ENCODE assay signal across 26 mouse cellular contexts in genomic region chr1:39859213-39859612, GRCm38 (mm10). TPM values are rescaled to one million over a fixed set of nuclear protein-coding genes. Genes with fewer than 3 reads are reported as not detected.
DNase-seq lines count a peak whose midpoint lies in the region; ATAC-seq and TF ChIP-seq lines count a peak whose summit lies in the region.
"Had no signal": no experiment of that assay in that cellular context is flagged by ENCODE, and none has a peak within 500 bp of the region (broad histone marks: within the 10 kb centered on the region; RNA-seq: fewer than 3 reads in every experiment).

No protein-coding gene starts in this region.

- peak overlapping the region; percentile 73 for H3K27ac ChIP-seq in heart, embryonic 10.5 days
- no peak overlapping the region for H3K27ac ChIP-seq in kidney, postnatal 0 days
- H3K27ac ChIP-seq: embryonic facial prominence, embryonic 13.5 days; hindbrain, embryonic 15.5 days; limb, embryonic 15.5 days; macrophage; midbrain, embryonic 13.5 days; neural tube, embryonic 15.5 days had no signal

- no peaks in the 10 kb centered on the region for H3K9me3 ChIP-seq in heart, embryonic 10.5 days
- no peaks in the 10 kb centered on the region for H3K9me3 ChIP-seq in kidney, postnatal 0 days (replicated peaks; ENCODE audit: low read length)
- H3K9me3 ChIP-seq: embryonic facial prominence, embryonic 13.5 days; hindbrain, embryonic 15.5 days; limb, embryonic 15.5 days; midbrain, embryonic 13.5 days; neural tube, embryonic 15.5 days had no signal

- WGBS in heart, embryonic 10.5 days: 24% methylated on average over 6 of the region's 6 CpGs
- 12% methylated on average over 6 of the region's 6 CpGs for WGBS in kidney, postnatal 0 days

- no peaks in the 10 kb centered on the region for H3K36me3 ChIP-seq in heart, embryonic 10.5 days
- no peaks in the 10 kb centered on the region for H3K36me3 ChIP-seq in kidney, postnatal 0 days (ENCODE audit: insufficient read depth, low read length)
- H3K36me3 ChIP-seq: embryonic facial prominence, embryonic 13.5 days; hindbrain, embryonic 15.5 days; limb, embryonic 15.5 days; midbrain, embryonic 13.5 days; neural tube, embryonic 15.5 days had no signal

- H3K4me3 ChIP-seq in heart, embryonic 10.5 days: no peak overlapping the region
- no peak overlapping the region for H3K4me3 ChIP-seq in kidney, postnatal 0 days (replicated peaks; ENCODE audit: low read depth, low read length)
- H3K4me3 ChIP-seq: embryonic facial prominence, embryonic 13.5 days; hindbrain, embryonic 15.5 days; limb, embryonic 15.5 days; midbrain, embryonic 13.5 days; myocyte; neural tube, embryonic 15.5 days had no signal

- H3K27me3 ChIP-seq in heart, embryonic 10.5 days (ENCODE audit: insufficient read depth, poor library complexity, severe bottlenecking): no peaks in the 10 kb centered on the region
- no peaks in the 10 kb centered on the region for H3K27me3 ChIP-seq in kidney, postnatal 0 days (ENCODE audit: insufficient read depth, low read length)
- H3K27me3 ChIP-seq: embryonic facial prominence, embryonic 13.5 days; hindbrain, embryonic 15.5 days; limb, embryonic 15.5 days; midbrain, embryonic 13.5 days; neural tube, embryonic 15.5 days had no signal

- no peak overlapping the region for H3K9ac ChIP-seq in kidney, postnatal 0 days (ENCODE audit: low read depth, low read length)
- H3K9ac ChIP-seq: embryonic facial prominence, embryonic 13.5 days; hindbrain, embryonic 15.5 days; limb, embryonic 15.5 days; liver, postnatal 0 days; midbrain, embryonic 13.5 days; neural tube, embryonic 15.5 days had no signal

- H3K4me2 ChIP-seq in kidney, postnatal 0 days (ENCODE audit: low read length): no peak overlapping the region
- H3K4me2 ChIP-seq: embryonic facial prominence, embryonic 13.5 days; hindbrain, embryonic 15.5 days; limb, embryonic 15.5 days; midbrain, embryonic 13.5 days; neural tube, embryonic 15.5 days had no signal

- TF ChIP-seq CTCF in kidney, postnatal 0 days (IDR thresholded peaks at IDR 0.05; ENCODE audit: low read depth): no peak

- peaks cover 28% of the 10 kb centered on the region for H3K4me1 ChIP-seq in heart, embryonic 10.5 days
- no peaks in the 10 kb centered on the region for H3K4me1 ChIP-seq in kidney, postnatal 0 days (replicated peaks; ENCODE audit: insufficient read depth, low read length)
- H3K4me1 ChIP-seq: embryonic facial prominence, embryonic 13.5 days; hindbrain, embryonic 15.5 days; midbrain, embryonic 13.5 days; neural tube, embryonic 15.5 days had no signal

- DNase-seq in heart, embryonic 10.5 days (ENCODE audit: low spot score): no peak
- DNase-seq in heart, adult 18-20 months: no peak
- peak; percentile 31 for DNase-seq in kidney, postnatal 0 days (ENCODE audit: low spot score)
- no peak for DNase-seq in kidney, postnatal 25 days
- peak; percentile 82 for DNase-seq in ZHBTc4 (ENCODE audit: low read depth, low spot score)
- peak; percentile 18 to 33 for DNase-seq in kidney, postnatal 4 days
- DNase-seq in retina, postnatal 1 day: no peak
- DNase-seq in frontal cortex, adult 2 months (ENCODE audit: extremely low spot score in 1 of 2, low spot score in 1 of 2): no peak
- DNase-seq: cerebellum, adult 11 months; cerebellum, postnatal 25 days; gastrocnemius, postnatal 10 days; heart, postnatal 36 days; liver, postnatal 0 days; thymus, postnatal 4 days had no signal

- no peak for ATAC-seq in kidney, postnatal 0 days (replicated peaks; ENCODE audit: low FRiP score, low read depth)
- ATAC-seq: liver, postnatal 0 days; midbrain, embryonic 13.5 days had no signal

RNA-seq across cellular contexts. Expression of gene Map4k4, which starts 41.5 kb away (rescaled TPM):
- 19.0 and 24.7 TPM in 2 replicates for polyA plus RNA-seq in heart, embryonic 10.5 days (2016; fragmentation: Nextera tagmentation; extraction: Ambion mirVana)
- 100 to 1,000 TPM; 108 to 109 TPM for total RNA-seq in heart, adult 18-20 months (2021)
- polyA plus RNA-seq in kidney, postnatal 0 days (2015; fragmentation: Nextera tagmentation; extraction: Ambion mirVana): 14.4 and 16.2 TPM in 2 replicates
- 133 TPM in 2 replicates for polyA plus RNA-seq in frontal cortex, adult 2 months (2012; rRNA removed)

RNA-seq across cellular contexts. Expression of gene Gm3646, which starts 54.1 kb away (rescaled TPM):
- polyA plus RNA-seq in heart, embryonic 10.5 days (2016; fragmentation: Nextera tagmentation; extraction: Ambion mirVana): 0.63 and 1.2 TPM in 2 replicates
- total RNA-seq in heart, adult 18-20 months (2021): 10 to 100 TPM in 1 of 2 experiments, 1 to 10 TPM in 1; 7.6 to 11.1 TPM
- not detected in 2 replicates for polyA plus RNA-seq in kidney, postnatal 0 days (2015; fragmentation: Nextera tagmentation; extraction: Ambion mirVana)
- not detected in 2 replicates for polyA plus RNA-seq in frontal cortex, adult 2 months (2012; rRNA removed)
- total RNA-seq: adrenal gland, adult 18-20 months; layer of hippocampus, postnatal 14 days; left cerebral cortex, postnatal 14 days had no signal
- polyA plus RNA-seq: embryonic facial prominence, embryonic 13.5 days; hindbrain, embryonic 15.5 days; large intestine, adult 2 months; limb, embryonic 15.5 days; liver, postnatal 0 days; macrophage; midbrain, embryonic 13.5 days; neural tube, embryonic 15.5 days; small intestine, adult 2 months had no signal

Comparison
In these comparisons a context has a peak if more than half of its experiments do, and no peak if none do; other contexts are left out.
1. DNase-seq: peak in kidney, postnatal 0 days (single experiment), ZHBTc4 (single experiment) and kidney, postnatal 4 days (2 of 2); none in heart, embryonic 10.5 days (single experiment), heart, adult 18-20 months (0 of 2), kidney, postnatal 25 days (0 of 2), retina, postnatal 1 day (single experiment) and frontal cortex, adult 2 months (0 of 2).